Mouse (Mus musculus): ENCODE measurements around the gene Tspan11. TPM values are rescaled to one million over a fixed set of nuclear protein-coding genes. Genes with fewer than 3 reads are reported as not detected.

Gene Tspan11
- polyA plus RNA-seq, 1 experiment = not detected

GRCm38 (mm10) chr6:127949885-127950284 is 62.5 kb downstream of the Tspan11 start:
- TF ChIP-seq GATA1 (IDR thresholded peaks at IDR 0.05; ENCODE audit: low read length) = no peak

- no peak for TF ChIP-seq GATA1 (IDR thresholded peaks at IDR 0.05; ENCODE audit: low read length)
Observed at GRCm38 (mm10) chr6:127953071-127953470, 65.7 kb downstream of the Tspan11 start.

GRCm38 (mm10) chr6:127956172-127956571 is 68.8 kb downstream of the Tspan11 start:
- TF ChIP-seq GATA1 (IDR thresholded peaks at IDR 0.05; ENCODE audit: low read length) = no peak

- no peak for TF ChIP-seq GATA1 (IDR thresholded peaks at IDR 0.05; ENCODE audit: low read length)
Observed at GRCm38 (mm10) chr6:127960203-127960602, 72.8 kb downstream of the Tspan11 start.

GRCm38 (mm10) chr6:127965497-127965896 is 78.1 kb downstream of the Tspan11 start:
- no peak for TF ChIP-seq GATA1 (IDR thresholded peaks at IDR 0.05; ENCODE audit: low read length)

DNA sequence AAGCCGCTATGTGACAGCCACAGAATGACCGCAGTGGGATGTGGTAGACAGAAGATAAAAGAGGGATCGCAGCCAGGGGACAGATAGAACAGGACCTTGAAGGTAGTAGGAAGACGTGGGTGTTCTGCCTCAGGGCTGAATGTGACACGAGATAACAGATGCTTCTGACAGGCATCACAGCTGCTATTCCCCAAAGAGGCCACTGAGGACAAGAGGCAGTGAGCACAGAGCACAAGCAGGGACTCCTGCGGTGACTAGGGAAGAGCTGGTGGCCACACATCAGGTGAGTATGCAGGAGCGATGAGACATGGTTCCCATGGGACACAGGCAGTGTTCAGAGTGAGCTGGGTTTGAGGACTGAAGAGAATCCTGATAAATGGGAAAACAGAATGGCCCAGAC is 82.3 kb downstream of the Tspan11 start:
- no peak for TF ChIP-seq GATA1 (IDR thresholded peaks at IDR 0.05; ENCODE audit: low read length)

DNA sequence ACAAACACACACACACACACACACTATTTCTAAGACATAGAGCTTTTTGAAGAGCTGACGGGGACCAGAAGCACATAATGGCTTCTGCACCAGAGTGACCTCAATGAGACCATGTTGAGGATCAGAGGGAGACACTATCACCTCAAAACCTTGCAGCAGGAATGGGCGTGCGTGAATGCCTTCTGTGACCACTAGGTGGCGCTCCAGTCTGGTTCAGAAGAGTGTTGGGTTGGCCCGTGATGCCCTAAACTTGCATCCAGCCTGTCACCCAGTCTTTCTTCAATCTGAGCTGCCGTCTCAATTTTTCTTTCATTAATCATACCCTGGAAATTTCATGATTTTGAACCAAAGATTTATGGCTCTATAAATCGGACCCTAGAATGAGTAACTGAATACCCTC is 82.7 kb downstream of the Tspan11 start:
- TF ChIP-seq GATA1 (IDR thresholded peaks at IDR 0.05; ENCODE audit: low read length) = no peak

GRCm38 (mm10) chr6:127970848-127971247 is 83.5 kb downstream of the Tspan11 start:
- TF ChIP-seq GATA1 (IDR thresholded peaks at IDR 0.05; ENCODE audit: low read length) = no peak

DNA sequence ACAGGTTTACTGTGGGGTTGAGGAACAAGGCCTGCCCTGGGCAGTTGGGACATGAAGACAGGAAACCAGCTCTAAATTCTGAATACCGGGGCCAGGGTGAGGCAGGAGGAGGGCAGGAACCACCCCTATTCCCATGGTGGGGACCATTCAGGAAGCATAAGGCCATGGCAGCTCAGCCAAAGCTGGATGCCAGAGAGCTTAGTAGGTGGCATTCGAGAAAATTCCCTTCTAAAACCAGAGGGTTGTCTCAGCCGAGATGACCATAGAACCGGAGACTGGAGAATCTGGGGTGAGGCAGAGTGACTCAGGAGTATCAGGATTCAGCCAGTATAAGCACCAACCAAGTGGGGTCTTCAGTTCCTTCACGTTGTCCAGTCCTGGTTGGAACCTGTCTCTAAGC is 84.5 kb downstream of the Tspan11 start:
- TF ChIP-seq GATA1 (IDR thresholded peaks at IDR 0.05; ENCODE audit: low read length) = no peak

DNA sequence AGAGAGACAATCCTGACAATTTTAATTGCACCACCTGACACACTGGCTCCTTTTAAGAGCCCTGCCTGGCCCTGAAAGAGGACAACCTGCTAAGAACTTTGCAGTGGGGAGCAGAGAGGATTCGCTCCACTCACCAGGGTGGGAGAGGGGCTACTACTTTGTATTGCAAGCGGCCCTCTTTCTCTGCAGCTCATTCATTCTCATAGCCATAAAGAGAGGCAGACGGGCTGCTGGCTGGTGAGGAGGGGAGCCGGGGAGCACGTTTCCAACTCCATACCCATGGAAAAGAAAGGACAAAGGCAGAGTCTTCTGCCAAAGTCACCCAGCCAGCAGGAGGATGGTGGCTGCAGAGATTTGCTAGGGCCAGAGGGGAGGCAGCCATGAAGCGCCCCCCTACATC is 86.2 kb downstream of the Tspan11 start:
- no peak for TF ChIP-seq GATA1 (IDR thresholded peaks at IDR 0.05; ENCODE audit: low read length)

DNA sequence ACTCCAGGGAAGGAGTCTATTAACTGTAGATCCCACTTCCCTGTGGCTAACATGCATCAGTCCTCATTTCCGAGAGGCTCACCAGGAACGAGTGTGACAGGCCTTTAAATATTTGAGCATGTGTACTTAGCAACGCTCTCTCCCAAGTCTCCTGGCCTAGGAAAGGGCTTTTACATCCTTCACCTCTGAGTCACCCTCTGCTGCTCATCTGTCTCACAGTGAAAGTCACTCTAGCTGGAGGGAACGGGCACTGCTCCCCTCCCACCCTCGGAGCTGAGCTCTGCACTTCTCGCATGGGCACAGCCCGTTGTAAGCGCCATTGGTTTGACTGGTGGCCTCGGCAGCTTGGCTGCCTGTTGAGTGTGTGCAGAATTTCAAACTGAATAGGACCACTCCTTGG is 86.6 kb downstream of the Tspan11 start:
- no peak for TF ChIP-seq GATA1 (IDR thresholded peaks at IDR 0.05; ENCODE audit: low read length)

GRCm38 (mm10) chr6:127976695-127977094 is 89.3 kb downstream of the Tspan11 start:
- TF ChIP-seq GATA1 (IDR thresholded peaks at IDR 0.05; ENCODE audit: low read length) = no peak

DNA sequence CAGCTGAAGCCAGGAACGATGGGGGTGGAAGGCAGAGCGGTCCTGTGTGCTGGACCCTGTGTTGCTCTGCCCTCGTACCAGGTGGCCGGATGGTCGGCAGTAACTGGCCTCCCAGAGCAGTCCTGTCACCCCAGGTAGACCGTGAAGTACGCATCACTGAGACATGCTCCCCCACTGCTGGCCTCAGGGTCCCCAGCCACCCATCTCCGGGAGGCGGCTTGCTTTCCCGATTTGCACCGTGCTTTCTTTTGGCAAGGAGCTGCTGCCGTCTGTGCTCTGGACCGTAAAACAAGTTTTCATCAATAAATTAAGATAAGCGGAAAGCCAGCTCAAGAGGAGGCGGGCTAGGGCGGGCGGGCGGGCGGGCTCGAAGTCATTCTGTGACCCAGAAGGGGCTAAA is 91.6 kb downstream of the Tspan11 start:
- no peak for TF ChIP-seq GATA1 (IDR thresholded peaks at IDR 0.05; ENCODE audit: low read length)

DNA sequence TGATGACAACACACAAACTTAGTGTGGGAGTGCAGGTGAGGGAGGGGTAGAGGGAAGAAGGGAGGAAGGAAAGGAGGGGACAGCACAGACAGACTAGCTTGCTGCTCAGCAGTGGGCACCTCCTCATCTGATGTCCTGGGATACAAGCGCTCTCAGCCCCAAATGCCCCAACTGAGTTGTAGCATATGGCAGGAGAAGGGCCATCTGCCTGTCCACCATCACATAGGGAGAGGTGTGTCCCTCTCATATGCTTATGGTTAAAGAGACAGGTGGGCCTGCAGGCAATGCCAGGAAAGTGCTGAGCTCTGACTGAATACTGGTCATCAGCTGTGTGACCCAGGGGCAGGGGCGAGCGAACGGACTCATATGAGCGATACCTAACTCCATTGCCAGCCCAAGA is 92.4 kb downstream of the Tspan11 start:
- no peak for TF ChIP-seq GATA1 (IDR thresholded peaks at IDR 0.05; ENCODE audit: low read length)

DNA sequence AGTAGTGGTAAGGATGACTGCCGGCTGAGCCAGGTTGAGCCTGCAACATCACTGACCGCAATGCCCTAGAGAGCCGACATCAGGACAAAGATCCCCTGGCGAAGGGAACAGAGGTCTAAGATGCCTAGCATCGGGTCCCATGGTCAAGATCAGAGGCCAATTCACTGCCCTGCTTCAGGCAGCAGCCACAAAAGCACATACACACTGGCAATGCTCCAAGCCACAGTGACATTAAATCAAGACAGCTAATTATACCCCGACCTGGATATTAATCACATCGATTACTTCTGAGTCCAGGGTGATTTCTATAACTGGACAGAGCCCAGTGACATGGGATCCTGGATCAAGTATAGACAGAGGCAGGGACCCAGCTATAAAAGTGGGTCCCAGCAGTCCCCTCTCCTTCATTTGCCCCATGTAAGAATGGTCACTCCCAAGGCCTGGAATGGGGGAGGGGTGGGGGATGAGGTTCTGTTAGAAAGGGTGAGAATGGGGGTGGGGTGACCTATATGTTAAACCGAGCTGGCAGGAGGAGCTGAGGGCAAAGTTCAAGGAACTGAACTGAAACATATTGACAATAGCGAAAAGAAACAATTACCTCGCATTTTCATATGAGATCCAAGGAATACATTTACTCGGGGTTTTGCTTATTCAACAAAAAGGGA is 93.1 kb downstream of the Tspan11 start:
- TF ChIP-seq GATA1 (IDR thresholded peaks at IDR 0.05; ENCODE audit: low read length) = no peak

DNA sequence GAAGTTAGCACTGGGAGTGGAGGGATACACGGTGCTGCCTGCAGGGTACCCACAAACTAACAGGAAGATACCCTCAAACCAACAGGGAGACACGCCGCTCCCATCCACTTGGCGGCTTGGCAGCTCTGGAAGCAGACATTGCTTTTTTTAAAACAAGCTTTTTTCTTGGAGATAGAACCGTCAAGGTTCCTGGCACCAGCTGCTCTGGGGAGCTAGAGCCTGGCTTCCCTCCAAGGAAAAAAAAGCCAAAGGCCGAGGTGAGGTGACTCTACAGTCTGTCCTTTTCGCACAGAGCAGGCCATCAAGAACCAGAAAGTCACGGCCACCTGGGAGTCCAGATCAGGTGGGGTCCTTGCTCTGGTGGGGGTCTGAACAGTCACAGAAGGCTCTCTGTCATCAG is 93.8 kb downstream of the Tspan11 start:
- no peak for TF ChIP-seq GATA1 (IDR thresholded peaks at IDR 0.05; ENCODE audit: low read length)

GRCm38 (mm10) chr6:127986357-127986756 is 99.0 kb downstream of the Tspan11 start:
- no peak for TF ChIP-seq GATA1 (IDR thresholded peaks at IDR 0.05; ENCODE audit: low read length)

GRCm38 (mm10) chr6:127987374-127987773 is 100.0 kb downstream of the Tspan11 start:
- no peak for TF ChIP-seq GATA1 (IDR thresholded peaks at IDR 0.05; ENCODE audit: low read length)

Measured in G1E-ER4 (cell line).